Mouse (Mus musculus) ovary, postnatal 14 days (tissue): ENCODE data around the gene Nrros.
"Not testable (repeated sequence)": the region's sequence is repeated elsewhere in the genome, so short reads cannot be mapped to it uniquely, and the experiment has no call there.

Experiments used
- DNase-seq: peaks from one replicate; pipeline ENCODE4 v3.0.0; 2022; ENCODE audit warnings: low spot score

Nrros gene

DNA sequence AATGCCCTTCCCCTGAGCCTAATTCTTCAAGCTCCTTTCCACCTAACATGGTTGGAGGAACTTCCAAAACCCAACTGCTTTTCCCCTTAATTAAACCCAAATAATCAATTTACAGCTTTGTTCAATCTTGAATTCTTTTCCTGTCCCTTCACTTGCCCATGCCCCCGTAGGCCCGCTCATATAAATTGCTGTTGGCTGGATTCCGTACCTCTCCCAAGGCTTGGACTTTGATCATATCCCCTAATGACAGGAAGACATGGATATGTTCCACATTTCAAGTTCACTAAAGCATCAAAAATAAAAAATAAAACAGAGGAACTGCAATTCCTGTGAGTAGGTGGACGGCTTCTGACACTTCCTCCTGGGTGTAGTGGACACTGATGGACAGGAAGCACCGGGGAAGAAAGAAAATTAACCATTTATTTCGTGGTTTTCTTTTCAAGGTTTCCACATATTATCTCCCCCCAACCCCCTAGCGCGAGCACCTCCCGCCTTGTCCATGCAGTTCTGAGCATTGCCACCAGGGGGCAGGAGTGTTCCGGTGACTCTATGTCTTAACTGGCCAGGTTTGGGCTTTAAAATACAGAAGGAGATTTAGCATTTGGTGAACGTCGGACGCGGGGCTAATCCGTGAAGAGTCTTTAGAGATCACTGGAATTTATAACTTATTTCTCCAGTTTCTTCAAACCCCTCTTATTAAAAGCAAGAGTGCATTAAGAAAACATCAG, 50.3 kb downstream of the Nrros start:
- DNase-seq, result peak; percentile 89

DNA sequence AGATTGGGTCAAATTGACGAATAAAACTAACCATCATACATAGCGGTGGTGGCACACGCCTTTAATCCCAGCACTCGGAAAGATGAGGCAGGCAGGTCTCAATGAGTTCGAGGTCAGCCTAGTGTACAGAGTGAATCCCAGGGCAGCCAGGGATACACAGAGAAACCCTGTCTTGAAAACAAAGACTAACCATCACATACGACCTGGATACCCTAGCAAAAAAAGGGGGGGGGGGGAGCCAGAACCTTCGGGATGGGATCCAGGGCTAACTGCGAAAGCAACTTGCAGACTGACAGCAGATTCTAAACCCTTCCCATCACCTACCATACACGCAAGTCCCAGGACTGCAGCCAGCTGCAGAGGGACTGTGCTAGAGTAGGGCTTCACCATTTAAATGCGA, 51.0 kb downstream of the Nrros start:
- no peak for DNase-seq

- no peak for DNase-seq
Measured at GRCm38 (mm10) chr16:32113541-32114218, 51.7 kb downstream of the Nrros start.

GRCm38 (mm10) chr16:32110951-32111699, 54.3 kb downstream of the Nrros start:
- DNase-seq, result no peak

DNA sequence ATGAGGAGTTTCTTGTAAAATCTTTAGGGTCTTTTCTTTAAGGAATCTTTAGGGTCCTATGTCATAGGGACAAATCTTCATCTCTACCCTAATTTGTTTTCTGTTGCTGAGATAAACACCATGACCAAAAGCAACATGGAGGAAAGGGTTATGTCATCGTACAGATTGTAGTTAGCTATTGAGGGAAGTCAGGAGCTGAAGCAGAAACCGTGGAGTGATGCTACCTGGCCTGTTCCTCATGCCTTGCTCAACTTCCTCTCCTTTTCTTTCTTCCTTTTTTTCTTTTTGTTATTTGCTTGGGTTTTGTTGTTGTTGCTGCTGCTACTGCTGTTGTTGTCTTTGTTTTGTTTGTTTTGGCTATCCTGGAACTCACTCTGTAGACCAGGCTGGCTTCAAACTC, 56.8 kb downstream of the Nrros start:
- no peak for DNase-seq

GRCm38 (mm10) chr16:32108170-32108569, 57.2 kb downstream of the Nrros start:
- no peak for DNase-seq

GRCm38 (mm10) chr16:32107342-32108045, 57.9 kb downstream of the Nrros start:
- DNase-seq, result no peak

GRCm38 (mm10) chr16:32105698-32106097, 59.7 kb downstream of the Nrros start:
- no peak for DNase-seq

- DNase-seq, result no peak
Measured at GRCm38 (mm10) chr16:32102295-32102694, 63.1 kb downstream of the Nrros start.

- DNase-seq, result peak; percentile 86
Measured at GRCm38 (mm10) chr16:32099638-32100150, 65.7 kb downstream of the Nrros start, which contains the start of the genes Pigx and Cep19. Gene Pigx, minus strand, starts transcription at chr16:32099740. Gene Cep19, plus strand, starts transcription at chr16:32099800.

- no peak for DNase-seq
Measured at GRCm38 (mm10) chr16:32098897-32099637, 66.3 kb downstream of the Nrros start.

DNA sequence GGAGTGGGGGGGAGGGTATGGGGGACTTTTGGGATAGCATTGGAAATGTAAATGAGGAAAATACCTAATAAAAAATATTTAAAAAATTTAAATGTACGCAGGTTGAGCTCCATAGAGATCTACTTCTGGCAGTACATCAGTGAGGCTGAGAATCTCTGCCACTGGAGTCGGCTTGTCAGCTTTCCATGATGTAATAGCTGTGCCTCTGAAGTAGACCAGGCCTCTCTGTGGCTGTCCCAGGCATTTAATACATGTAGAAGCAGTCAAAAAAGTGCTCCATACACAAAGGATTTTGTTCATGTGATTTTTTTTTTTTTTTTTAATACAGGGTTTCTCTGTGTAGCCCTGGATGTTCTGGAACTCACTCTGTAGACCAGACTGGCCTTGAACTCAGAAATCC, 67.6 kb downstream of the Nrros start:
- DNase-seq, result not testable (repeated sequence)
